Mouse (Mus musculus): Measurements from ENCODE around the gene Plch2.

DNA sequence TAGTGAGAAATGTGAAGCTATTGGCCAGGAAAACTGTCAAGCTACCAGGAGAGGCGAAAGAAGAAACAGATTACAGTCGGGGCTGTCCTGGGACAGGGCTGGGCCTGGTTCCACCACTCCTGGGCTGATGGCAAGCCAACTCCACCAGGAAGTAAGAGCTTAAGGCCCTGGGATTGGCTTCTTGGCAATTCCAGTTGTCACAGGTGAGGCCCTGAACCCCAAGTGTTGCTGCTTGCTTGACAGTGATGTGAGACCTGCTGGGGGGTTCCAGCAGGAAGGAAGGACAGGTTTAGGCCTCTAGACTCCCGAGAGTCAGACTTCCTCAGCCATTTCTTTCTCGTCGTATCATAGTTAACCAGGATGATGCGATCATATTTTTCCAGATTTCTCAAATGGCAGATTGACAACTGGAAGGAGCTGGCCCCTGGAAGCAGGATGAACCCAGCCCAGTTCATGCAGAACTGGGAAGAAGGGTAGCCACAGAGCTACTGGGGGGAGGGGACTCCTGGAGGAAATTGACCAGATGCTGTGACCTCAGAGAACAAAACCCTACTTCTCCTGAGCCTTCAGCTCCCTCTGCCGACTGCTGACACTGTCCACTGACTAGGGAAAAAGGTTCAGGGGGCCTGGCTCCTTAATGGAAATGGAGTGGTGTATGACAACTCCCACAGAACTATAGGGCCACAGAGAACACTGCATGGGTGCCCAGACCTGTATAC lies 37.0 kb upstream of the Plch2 start:
- TF ChIP-seq POLR2A (IDR thresholded peaks at IDR 0.05; ENCODE audit: low read depth, low read length): no peak
- TF ChIP-seq CTCF (IDR thresholded peaks at IDR 0.05; ENCODE audit: borderline replicate concordance, insufficient read depth, low read length): no peak

Measured in embryonic fibroblast, embryonic 13.5 days (primary cell).